Mouse (Mus musculus) liver, adult 2 months (tissue): ENCODE results near the gene Ccnh. TPM values are rescaled to one million over a fixed set of nuclear protein-coding genes. Genes with fewer than 3 reads are reported as not detected.
"Not testable (repeated sequence)": the region's sequence is repeated elsewhere in the genome, so short reads cannot be mapped to it uniquely, and the experiment has no call there.

Source experiments
- DNase-seq: peaks from one replicate; pipeline ENCODE4 v3.0.0-alpha.2; 2011; ENCODE audit warnings: low read depth, low spot score; ENCODE audit errors: extremely low read depth
- H3K27ac ChIP-seq: fragments of 200-500 bp; replicated peaks from 2 replicates; pipeline ENCODE4 v1.5.1; 2012; ENCODE audit warnings: low read depth, mild to moderate bottlenecking, control low read depth, inconsistent platforms, low read length; ENCODE audit not compliant: insufficient read depth
- H3K27me3 ChIP-seq: fragments of 200-500 bp; 2 replicates; pipeline ENCODE4 v1.6.1; 2012; ENCODE audit warnings: mild to moderate bottlenecking, moderate library complexity, low read length, inconsistent platforms; ENCODE audit not compliant: control insufficient read depth, insufficient read depth
- H3K36me3 ChIP-seq: fragments of 200-500 bp; 2 replicates; pipeline ENCODE4 v1.6.1; 2012; ENCODE audit warnings: low read length, inconsistent platforms; ENCODE audit not compliant: control insufficient read depth, insufficient read depth
- H3K4me1 ChIP-seq: fragments of 200-500 bp; 2 replicates; pipeline ENCODE4 v1.6.1; 2011; ENCODE audit warnings: low read length; ENCODE audit not compliant: control insufficient read depth, insufficient read depth
- H3K4me3 ChIP-seq: fragments of 200-500 bp; 2 replicates; pipeline ENCODE4 v1.5.1; 2011; ENCODE audit warnings: low read depth, mild to moderate bottlenecking, control low read depth, low read length, moderate library complexity; ENCODE audit not compliant: insufficient read depth
- H3K79me2 ChIP-seq: fragments of 200-500 bp; 2 replicates; pipeline ENCODE4 v1.6.1; 2012; ENCODE audit warnings: inconsistent platforms, mild to moderate bottlenecking, low read length, moderate library complexity; ENCODE audit not compliant: control insufficient read depth, insufficient read depth
- H3K9ac ChIP-seq: fragments of 200-500 bp; 2 replicates; pipeline ENCODE4 v1.6.1; 2012; ENCODE audit warnings: low read depth, mild to moderate bottlenecking, control low read depth, inconsistent platforms, low read length
- CTCF ChIP-seq: fragments of 200-500 bp; IDR thresholded peaks from 2 replicates; pipeline ENCODE4 v1.5.1; 2011; ENCODE audit warnings: low read depth, low read length, control low read depth
- POLR2A ChIP-seq: fragments of 200-500 bp; IDR thresholded peaks from 2 replicates; pipeline ENCODE4 v1.6.1; 2011; ENCODE audit warnings: low read length, control low read depth; ENCODE audit not compliant: insufficient read depth; ENCODE audit errors: extremely low read depth
- WGBS: fragments of 180-500 bp; shearing (Covaris S2); methylation state at CpG from one replicate; pipeline ENCODE4 v1.1.7; 2018; 5-methylcytosine and 5-hydroxymethylcytosine counted together
- polyA plus RNA-seq: library from polyadenylated mRNA; depleted of rRNA; stranded (reverse); fragments of >200 nt; gene quantifications from 2 replicates; pipeline ENCODE4 v1.2.3, GENCODE M21; 2012; rRNA removed
- total RNA-seq: library from RNA; depleted of rRNA; stranded (reverse); fragments of >200 nt; gene quantifications from 2 replicates; pipeline ENCODE4 v1.2.3, GENCODE M21; 2014; rRNA removed

Ccnh gene
- total RNA-seq (18.1 and 18.3 TPM in 2 replicates), polyA plus RNA-seq (15.5 and 17.3 TPM in 2 replicates)

DNA sequence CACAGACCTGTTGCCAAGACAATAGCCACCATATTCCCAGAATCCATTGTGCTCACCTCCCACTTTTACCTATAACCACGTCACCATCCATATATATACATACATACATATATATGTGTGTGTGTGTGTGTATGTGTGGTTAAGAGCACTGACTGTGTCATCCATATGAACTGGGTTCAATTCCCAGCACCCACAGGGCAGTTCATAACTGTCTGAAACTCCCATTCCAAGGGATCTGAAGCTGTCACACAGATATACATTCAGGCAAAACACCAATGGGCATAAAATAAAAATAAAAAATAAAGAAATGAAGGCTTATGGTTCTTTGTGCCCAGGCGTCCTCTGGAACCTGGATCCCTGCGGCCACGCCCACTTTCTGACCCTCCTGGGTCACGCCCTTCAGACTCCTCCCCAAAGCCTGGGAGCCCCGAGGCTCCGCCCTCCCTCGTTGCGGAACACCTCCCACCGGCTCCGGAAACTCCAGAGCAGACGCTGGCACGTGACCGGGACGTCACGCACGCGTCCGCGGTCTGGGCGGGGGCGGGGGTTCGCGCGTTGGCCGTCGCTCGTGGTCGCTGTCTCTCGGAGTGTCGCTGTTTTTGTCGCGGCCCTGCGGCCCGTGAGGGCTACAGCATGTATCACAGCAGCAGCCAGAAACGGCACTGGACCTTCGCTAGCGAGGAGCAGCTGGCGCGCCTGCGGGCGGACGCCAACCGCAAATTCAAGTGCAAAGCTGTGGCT lies at the start of gene Ccnh:
Ccnh (plus strand) TSS at position 506 of the 741 bp plus-strand sequence.
- 2% methylated on average over 44 of the region's 44 CpGs for WGBS
- peak; percentile 79 for DNase-seq
- TF ChIP-seq POLR2A (peak; percentile 43; the same call in 1 of the 2 replicates), CTCF (no peak)

DNA sequence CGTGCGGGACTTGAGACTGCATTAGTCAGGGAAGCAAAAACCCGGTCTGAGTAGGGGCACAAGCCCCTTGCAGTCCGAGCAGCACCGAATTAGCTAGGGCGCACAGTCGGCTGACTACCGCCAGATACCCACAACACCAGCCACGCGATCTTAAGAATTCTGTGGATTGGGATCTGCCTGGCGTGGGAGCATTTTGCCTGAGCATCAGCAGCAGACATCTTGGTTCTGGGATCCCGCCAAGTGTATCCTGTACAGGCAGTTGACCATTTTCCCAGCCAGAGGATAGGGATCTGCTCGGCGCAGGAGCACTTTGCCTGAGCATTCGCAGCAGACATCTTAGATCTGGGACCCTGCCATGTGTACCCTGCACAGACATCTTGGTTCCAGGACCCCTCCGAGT lies 45.8 kb upstream of the Ccnh start:
- not testable (repeated sequence) for H3K9ac ChIP-seq, H3K36me3 ChIP-seq, DNase-seq, H3K79me2 ChIP-seq, H3K27me3 ChIP-seq, H3K4me3 ChIP-seq, H3K27ac ChIP-seq, H3K4me1 ChIP-seq
- 89% methylated on average over 16 of the region's 16 CpGs for WGBS

More for the DNA sequence above, at the start of gene Ccnh:
- peaks cover 6% of the 10 kb centered on the region; the same call in 1 of the 2 replicates for H3K36me3 ChIP-seq
- H3K4me1 ChIP-seq = no peaks in the 10 kb centered on the region; the same call in 1 of the 2 replicates
- no peaks in the 10 kb centered on the region for H3K27me3 ChIP-seq
- peak within 1 kb of the TSS; percentile 67 for H3K4me3 ChIP-seq
- peaks cover 8% of the 10 kb centered on the region; the same call in 1 of the 2 replicates for H3K79me2 ChIP-seq
- peak within 1 kb of the TSS; percentile 74 for H3K9ac ChIP-seq
- H3K27ac ChIP-seq = peak within 1 kb of the TSS; percentile 11

DNA sequence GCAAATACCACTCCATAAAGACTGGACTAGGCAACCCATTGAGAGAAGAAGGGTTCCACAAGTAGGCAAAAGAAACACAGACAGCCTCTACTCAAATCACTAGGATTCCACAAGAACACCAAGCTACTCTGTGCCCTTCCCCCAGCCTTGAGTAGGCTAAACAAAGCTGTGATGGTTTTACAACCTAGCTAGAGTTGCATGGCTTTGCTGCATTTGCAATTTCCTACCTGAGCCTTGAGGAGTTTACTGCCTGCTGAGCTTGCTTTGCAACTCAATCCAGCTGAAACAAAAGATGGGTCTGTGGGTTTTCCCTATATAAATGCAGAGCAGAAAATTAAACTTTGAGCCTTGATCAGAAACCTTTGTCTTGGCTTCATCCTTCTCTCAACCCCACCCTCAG lies 42.7 kb upstream of the Ccnh start:
- no peaks in the 10 kb centered on the region for H3K4me1 ChIP-seq
- no peak overlapping the region for H3K4me3 ChIP-seq
- no peak for TF ChIP-seq POLR2A
- no peak for TF ChIP-seq CTCF
- no peaks in the 10 kb centered on the region for H3K79me2 ChIP-seq
- no peak overlapping the region for H3K27ac ChIP-seq
- no peak for DNase-seq
- no peak overlapping the region for H3K9ac ChIP-seq
- H3K27me3 ChIP-seq = no peaks in the 10 kb centered on the region
- no peaks in the 10 kb centered on the region for H3K36me3 ChIP-seq

DNA sequence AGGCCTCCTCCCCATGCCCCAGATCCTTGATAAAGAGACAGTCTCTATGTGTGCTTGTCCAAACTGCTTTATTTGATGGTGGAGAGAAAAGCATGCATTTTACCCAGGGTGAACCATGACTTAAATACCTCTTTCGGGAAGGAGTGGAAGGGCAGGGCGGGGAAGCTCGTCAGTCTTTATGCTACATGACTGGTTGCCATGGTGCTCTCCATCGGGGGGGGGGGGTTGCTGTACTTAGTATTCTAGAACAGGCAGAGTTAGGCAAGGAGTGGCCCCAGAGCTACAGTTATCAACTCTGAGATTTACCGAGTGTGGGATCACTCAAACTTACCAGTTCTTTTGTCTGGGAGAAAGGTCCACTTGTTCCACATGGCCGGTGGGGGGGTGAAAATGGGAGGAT lies 34.5 kb upstream of the Ccnh start:
- no peaks in the 10 kb centered on the region for H3K27me3 ChIP-seq
- H3K79me2 ChIP-seq = no peaks in the 10 kb centered on the region
- no peak for DNase-seq
- no peaks in the 10 kb centered on the region for H3K4me1 ChIP-seq
- TF ChIP-seq CTCF = no peak
- no peak for TF ChIP-seq POLR2A
- no peaks in the 10 kb centered on the region for H3K36me3 ChIP-seq
- H3K9ac ChIP-seq = no peak overlapping the region
- no peak overlapping the region for H3K4me3 ChIP-seq
- no peak overlapping the region for H3K27ac ChIP-seq
- 91% methylated on average over 6 of the region's 6 CpGs for WGBS

DNA sequence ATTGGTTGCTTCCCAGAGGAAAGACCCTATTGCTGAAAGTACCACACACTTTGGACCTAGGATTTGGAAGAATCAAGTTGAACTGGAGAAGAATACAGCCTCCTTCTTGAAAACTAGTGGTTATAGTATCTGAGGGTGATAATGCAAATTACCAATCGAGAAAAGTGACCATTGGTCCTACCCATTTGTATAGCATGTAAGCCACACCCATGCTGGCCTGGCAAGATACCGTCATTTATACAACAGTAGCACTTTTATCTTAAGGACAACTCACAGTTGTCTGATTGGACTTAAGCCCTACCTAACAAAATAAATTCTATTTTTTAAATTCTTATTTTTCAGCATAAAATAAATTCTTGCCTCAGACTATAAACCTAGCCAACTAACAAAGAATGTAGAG lies 29.2 kb upstream of the Ccnh start:
- WGBS = 62% methylated on average over 2 of the region's 2 CpGs
- H3K79me2 ChIP-seq = no peaks in the 10 kb centered on the region
- no peaks in the 10 kb centered on the region for H3K36me3 ChIP-seq
- H3K4me1 ChIP-seq = no peaks in the 10 kb centered on the region
- H3K4me3 ChIP-seq = no peak overlapping the region
- H3K9ac ChIP-seq = no peak overlapping the region
- no peak for DNase-seq
- TF ChIP-seq POLR2A = no peak
- TF ChIP-seq CTCF = no peak
- H3K27ac ChIP-seq = no peak overlapping the region
- no peaks in the 10 kb centered on the region for H3K27me3 ChIP-seq

DNA sequence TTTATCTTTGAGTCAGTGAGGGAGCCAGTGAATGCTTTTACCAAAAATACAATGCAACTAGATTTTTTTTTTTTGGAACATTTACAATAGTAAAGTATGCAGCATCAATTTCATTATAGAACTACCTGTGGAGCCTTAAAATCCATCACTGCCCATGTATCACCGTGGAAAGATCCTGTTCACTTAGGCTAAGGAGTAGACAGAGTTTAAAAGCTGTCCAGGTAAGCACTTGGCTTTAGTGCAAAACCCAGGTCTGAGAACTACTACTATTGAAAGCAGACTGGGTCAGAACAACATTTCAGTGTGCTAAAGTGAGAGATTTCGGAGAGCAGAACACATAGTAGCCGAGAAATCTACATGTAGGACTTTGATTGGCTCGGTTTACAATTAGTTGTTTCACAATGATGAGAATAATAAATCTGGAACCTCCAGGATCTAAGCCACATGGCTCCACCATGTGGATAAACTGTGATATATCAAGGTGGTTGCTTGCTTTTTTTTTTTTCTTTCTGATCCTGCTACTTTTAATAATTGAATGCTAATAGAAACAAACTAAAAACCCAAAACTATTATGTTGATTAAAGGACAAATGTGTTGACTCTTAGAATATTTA lies 24.6 kb upstream of the Ccnh start:
- H3K79me2 ChIP-seq = no peaks in the 10 kb centered on the region
- H3K9ac ChIP-seq = no peak overlapping the region
- WGBS = 33% methylated on average over 4 of the region's 4 CpGs
- H3K4me1 ChIP-seq = no peaks in the 10 kb centered on the region
- no peaks in the 10 kb centered on the region for H3K36me3 ChIP-seq
- H3K27me3 ChIP-seq = no peaks in the 10 kb centered on the region
- H3K4me3 ChIP-seq = no peak overlapping the region
- peak; percentile 6 for DNase-seq
- no peak overlapping the region for H3K27ac ChIP-seq
- no peak for TF ChIP-seq CTCF
- TF ChIP-seq POLR2A = no peak
